Mouse (Mus musculus) forelimb bud, embryonic 11.5 days (tissue): ENCODE results near the gene Sema3a.

Experiments
- DNase-seq: peaks from one replicate; pipeline ENCODE4 v3.0.0-alpha.2; 2012; ENCODE audit warnings: low read depth, low spot score

Gene Sema3a

GRCm38 (mm10) chr5:13318728-13319429, 193.7 kb downstream of the Sema3a start:
- peak; percentile 31 for DNase-seq

- DNase-seq: no peak
Measured at GRCm38 (mm10) chr5:13320138-13320537, 194.9 kb downstream of the Sema3a start.

- DNase-seq: no peak
Measured at GRCm38 (mm10) chr5:13327281-13327680, 202.1 kb downstream of the Sema3a start.

GRCm38 (mm10) chr5:13331412-13331811, 206.2 kb downstream of the Sema3a start:
- DNase-seq: peak; percentile 64

- no peak for DNase-seq
Measured at GRCm38 (mm10) chr5:13337665-13338064, 212.5 kb downstream of the Sema3a start.

GRCm38 (mm10) chr5:13347068-13347467, 221.9 kb downstream of the Sema3a start:
- no peak for DNase-seq

GRCm38 (mm10) chr5:13351611-13352010, 226.4 kb downstream of the Sema3a start:
- no peak for DNase-seq

- no peak for DNase-seq
Measured at GRCm38 (mm10) chr5:13352995-13353394, 227.8 kb downstream of the Sema3a start.

GRCm38 (mm10) chr5:13353539-13353938, 228.3 kb downstream of the Sema3a start:
- DNase-seq: no peak

GRCm38 (mm10) chr5:13354913-13355312, 229.7 kb downstream of the Sema3a start:
- DNase-seq: no peak

GRCm38 (mm10) chr5:13358770-13359169, 233.6 kb downstream of the Sema3a start:
- peak; percentile 54 for DNase-seq

- DNase-seq: no peak
Measured at GRCm38 (mm10) chr5:13360711-13361110, 235.5 kb downstream of the Sema3a start.

- no peak for DNase-seq
Measured at GRCm38 (mm10) chr5:13365108-13365507, 239.9 kb downstream of the Sema3a start.

GRCm38 (mm10) chr5:13379223-13379622, 254.0 kb downstream of the Sema3a start:
- DNase-seq: no peak

GRCm38 (mm10) chr5:13384047-13384446, 258.8 kb downstream of the Sema3a start:
- DNase-seq: no peak

GRCm38 (mm10) chr5:13384714-13385113, 259.5 kb downstream of the Sema3a start:
- no peak for DNase-seq

GRCm38 (mm10) chr5:13386603-13387002, 261.4 kb downstream of the Sema3a start:
- DNase-seq: no peak

GRCm38 (mm10) chr5:13387679-13388078, 262.5 kb downstream of the Sema3a start:
- DNase-seq: no peak

- DNase-seq: no peak
Measured at GRCm38 (mm10) chr5:13389995-13390394, 264.8 kb downstream of the Sema3a start.

GRCm38 (mm10) chr5:13405432-13405831, 280.2 kb downstream of the Sema3a start:
- DNase-seq: peak; percentile 51

GRCm38 (mm10) chr5:13406131-13406530, 280.9 kb downstream of the Sema3a start:
- no peak for DNase-seq

GRCm38 (mm10) chr5:13411920-13412319, 286.7 kb downstream of the Sema3a start:
- DNase-seq: no peak

GRCm38 (mm10) chr5:13413915-13414525, 288.8 kb downstream of the Sema3a start:
- DNase-seq: no peak
